Mouse (Mus musculus) myocyte (in vitro differentiated cells): Measurements from ENCODE around the gene Cep55. TPM values are rescaled to one million over a fixed set of nuclear protein-coding genes. Genes with fewer than 3 reads are reported as not detected.

ENCODE experiments used
- H3K27me3 ChIP-seq: one replicate; pipeline ENCODE4 v1.6.1; 2011; ENCODE audit not compliant: control insufficient read depth, insufficient read depth, insufficient read length
- H3K36me3 ChIP-seq: one replicate; pipeline ENCODE4 v1.6.1; 2011; ENCODE audit not compliant: control insufficient read depth, insufficient read depth
- H3K4me2 ChIP-seq: one replicate; pipeline ENCODE4 v1.6.1; 2011; ENCODE audit warnings: low read depth, control low read depth
- H3K4me3 ChIP-seq: one replicate; pipeline ENCODE4 v1.5.1; 2011; ENCODE audit warnings: mild to moderate bottlenecking, control low read depth, moderate library complexity
- H3K79me2 ChIP-seq: one replicate; pipeline ENCODE4 v1.6.1; 2011; ENCODE audit not compliant: control insufficient read depth, insufficient read depth
- H3ac ChIP-seq: one replicate; pipeline ENCODE4 v1.6.1; 2011; ENCODE audit not compliant: control insufficient read depth, insufficient read length
- CEBPB ChIP-seq: IDR thresholded peaks from 2 replicates; pipeline ENCODE4 v1.6.1; 2011; ENCODE audit warnings: mild to moderate bottlenecking, moderate library complexity; ENCODE audit not compliant: poor library complexity, insufficient read depth, severe bottlenecking
- E2F4 ChIP-seq: IDR thresholded peaks from one replicate; pipeline ENCODE4 v1.6.1; 2011; ENCODE audit warnings: mild to moderate bottlenecking, control low read depth, moderate library complexity; ENCODE audit not compliant: insufficient read depth
- MAX ChIP-seq: IDR thresholded peaks from one replicate; pipeline ENCODE4 v1.6.1; 2011; ENCODE audit warnings: low read depth, mild to moderate bottlenecking, control low read depth
- MYOD1 ChIP-seq, 3 experiments: IDR thresholded peaks; one replicate each; pipeline ENCODE4 v1.6.1; 2011; ENCODE audit warnings: control low read depth in 2 of 3, low read depth in 2 of 3, mild to moderate bottlenecking in 2 of 3, moderate library complexity in 1 of 3; ENCODE audit not compliant: insufficient read length in 2 of 3, control insufficient read depth in 1 of 3
- MYOG ChIP-seq, 3 experiments: IDR thresholded peaks; one replicate each; pipeline ENCODE4 v1.6.1; 2011; ENCODE audit warnings: control low read depth in 2 of 3, low read depth in 2 of 3, mild to moderate bottlenecking in 2 of 3; ENCODE audit not compliant: insufficient read length in 2 of 3, control insufficient read depth in 1 of 3, insufficient read depth in 1 of 3
- POLR2A ChIP-seq: IDR thresholded peaks from one replicate; pipeline ENCODE4 v1.6.1; 2011; ENCODE audit warnings: low read depth, mild to moderate bottlenecking, control low read depth, moderate library complexity; ENCODE audit not compliant: insufficient read length
- POLR2AphosphoS2 ChIP-seq: IDR thresholded peaks from one replicate; pipeline ENCODE4 v1.6.1; 2011; ENCODE audit warnings: low read depth, control low read depth; ENCODE audit not compliant: insufficient read length
- REST ChIP-seq: IDR thresholded peaks from one replicate; pipeline ENCODE4 v1.6.1; 2011; ENCODE audit warnings: mild to moderate bottlenecking, control low read depth, moderate library complexity; ENCODE audit not compliant: insufficient read depth, insufficient read length
- SRF ChIP-seq: IDR thresholded peaks from one replicate; pipeline ENCODE4 v1.6.1; 2011; ENCODE audit warnings: low read depth; ENCODE audit not compliant: control insufficient read depth, insufficient read length
- TCF12 ChIP-seq: IDR thresholded peaks from one replicate; pipeline ENCODE4 v1.6.1; 2011; ENCODE audit warnings: mild to moderate bottlenecking, control low read depth; ENCODE audit not compliant: poor library complexity, insufficient read depth, severe bottlenecking
- TCF3 ChIP-seq: IDR thresholded peaks from one replicate; pipeline ENCODE4 v1.6.1; 2011; ENCODE audit warnings: low read depth, control low read depth; ENCODE audit not compliant: insufficient read length
- USF1 ChIP-seq: IDR thresholded peaks from one replicate; pipeline ENCODE4 v1.6.1; 2011; ENCODE audit warnings: low read depth, mild to moderate bottlenecking, control low read depth, moderate library complexity
- polyA plus RNA-seq: library from polyadenylated mRNA; unstranded; fragments of >200 nt; fragmentation: generic; extraction: Trizol; gene quantifications from one replicate; pipeline ENCODE4 v1.2.1, GENCODE M21; 2012; ENCODE audit warnings: missing spikeins

Cep55 gene
- polyA plus RNA-seq, 1 experiment, result 5.1 TPM

- Histone ChIP-seq H3K4me2 (no peak overlapping the region), H3K27me3 (no peaks in the 10 kb centered on the region), H3K36me3 (peaks cover 30% of the 10 kb centered on the region), H3ac (no peak overlapping the region), H3K79me2 (no peaks in the 10 kb centered on the region), H3K4me3 (no peak overlapping the region)
- no peak for TF ChIP-seq E2F4
- TF ChIP-seq REST, result no peak
Observed at GRCm38 (mm10) chr19:38063201-38063600, 8.4 kb downstream of the Cep55 start.

GRCm38 (mm10) chr19:38064051-38064450 lies 9.2 kb downstream of the Cep55 start:
- no peaks in the 10 kb centered on the region for H3K79me2 ChIP-seq
- no peak for TF ChIP-seq TCF12
- TF ChIP-seq POLR2AphosphoS2, result no peak
- no peak for TF ChIP-seq MYOD1 (IDR thresholded peaks at IDR 0.05; ENCODE audit: control insufficient read depth in 1 of 3, insufficient read length in 2 of 3, low read depth in 2 of 3)
- no peak for TF ChIP-seq MYOG (IDR thresholded peaks at IDR 0.05; ENCODE audit: control insufficient read depth in 1 of 3, insufficient read depth in 1 of 3, insufficient read length in 2 of 3, low read depth in 2 of 3)
- no peak for TF ChIP-seq REST
- TF ChIP-seq SRF, result no peak
- peaks cover 27% of the 10 kb centered on the region for H3K36me3 ChIP-seq
- H3K27me3 ChIP-seq, result no peaks in the 10 kb centered on the region
- no peak overlapping the region for H3K4me2 ChIP-seq
- no peak overlapping the region for H3ac ChIP-seq
- no peak overlapping the region for H3K4me3 ChIP-seq

GRCm38 (mm10) chr19:38073226-38073625 lies 18.4 kb downstream of the Cep55 start:
- Histone ChIP-seq H3K4me2 (no peak overlapping the region), H3ac (no peak overlapping the region), H3K79me2 (no peaks in the 10 kb centered on the region), H3K4me3 (no peak overlapping the region), H3K36me3 (peaks cover 23% of the 10 kb centered on the region), H3K27me3 (no peaks in the 10 kb centered on the region)
- TF ChIP-seq CEBPB (no peak), MAX (no peak), USF1 (no peak), SRF (no peak), TCF3 (no peak), TCF12 (no peak), POLR2A (no peak), MYOD1 (IDR thresholded peaks at IDR 0.05; ENCODE audit: control insufficient read depth in 1 of 3, insufficient read length in 2 of 3, low read depth in 2 of 3) (no peak), MYOG (IDR thresholded peaks at IDR 0.05; ENCODE audit: control insufficient read depth in 1 of 3, insufficient read depth in 1 of 3, insufficient read length in 2 of 3, low read depth in 2 of 3) (no peak), E2F4 (no peak), POLR2AphosphoS2 (no peak), REST (no peak)

- peaks cover 23% of the 10 kb centered on the region for H3K36me3 ChIP-seq
- no peak overlapping the region for H3K4me3 ChIP-seq
- H3ac ChIP-seq, result no peak overlapping the region
- no peak overlapping the region for H3K4me2 ChIP-seq
- no peaks in the 10 kb centered on the region for H3K79me2 ChIP-seq
- no peaks in the 10 kb centered on the region for H3K27me3 ChIP-seq
- TF ChIP-seq POLR2A, result no peak
- TF ChIP-seq TCF3, result no peak
- no peak for TF ChIP-seq MYOG (IDR thresholded peaks at IDR 0.05; ENCODE audit: control insufficient read depth in 1 of 3, insufficient read depth in 1 of 3, insufficient read length in 2 of 3, low read depth in 2 of 3)
- no peak for TF ChIP-seq USF1
- no peak for TF ChIP-seq SRF
- no peak for TF ChIP-seq REST
- TF ChIP-seq MAX, result no peak
- TF ChIP-seq CEBPB, result no peak
- no peak for TF ChIP-seq MYOD1 (IDR thresholded peaks at IDR 0.05; ENCODE audit: control insufficient read depth in 1 of 3, insufficient read length in 2 of 3, low read depth in 2 of 3)
- no peak for TF ChIP-seq TCF12
- no peak for TF ChIP-seq E2F4
- TF ChIP-seq POLR2AphosphoS2, result no peak
Observed at GRCm38 (mm10) chr19:38075051-38075450, 20.2 kb downstream of the Cep55 start.

GRCm38 (mm10) chr19:38076251-38076650 lies 21.4 kb downstream of the Cep55 start:
- H3K4me2 ChIP-seq, result no peak overlapping the region
- no peak overlapping the region for H3ac ChIP-seq
- no peak for TF ChIP-seq POLR2A
- TF ChIP-seq SRF, result no peak
- no peak for TF ChIP-seq MYOG (IDR thresholded peaks at IDR 0.05; ENCODE audit: control insufficient read depth in 1 of 3, insufficient read depth in 1 of 3, insufficient read length in 2 of 3, low read depth in 2 of 3)
- TF ChIP-seq E2F4, result no peak
- TF ChIP-seq MYOD1 (IDR thresholded peaks at IDR 0.05; ENCODE audit: control insufficient read depth in 1 of 3, insufficient read length in 2 of 3, low read depth in 2 of 3), result no peak
- no peak for TF ChIP-seq POLR2AphosphoS2
- TF ChIP-seq MAX, result no peak
- TF ChIP-seq TCF12, result no peak
- no peak for TF ChIP-seq TCF3
- no peak for TF ChIP-seq CEBPB
- no peak for TF ChIP-seq REST
- no peak for TF ChIP-seq USF1
- H3K79me2 ChIP-seq, result no peaks in the 10 kb centered on the region
- H3K27me3 ChIP-seq, result no peaks in the 10 kb centered on the region
- H3K36me3 ChIP-seq, result peaks cover 18% of the 10 kb centered on the region
- H3K4me3 ChIP-seq, result no peak overlapping the region
